Mouse (Mus musculus) heart, postnatal 25 days (tissue): ENCODE data around the gene Kcnk6. TPM values are rescaled to one million over a fixed set of nuclear protein-coding genes. Genes with fewer than 3 reads are reported as not detected.
A peak's percentile ranks its signal among the peaks of the same experiment; 100 is the strongest.
"Not testable (repeated sequence)": the region's sequence is repeated elsewhere in the genome, so short reads cannot be mapped to it uniquely, and the experiment has no call there.

Experiments used
- DNase-seq: peaks from one replicate; pipeline ENCODE4 v3.0.0; 2022; ENCODE audit warnings: low spot score
- intact Hi-C: fragments of 180-260 bp; cut with DNase I; formaldehyde crosslinking; loops from one replicate; pipeline ENCODE4 v1.15.1; 2025
- total RNA-seq, 2 experiments: library from RNA; stranded (reverse); gene quantifications; 2 replicates each; pipeline ENCODE4 v1.2.3; 2021

The Kcnk6 gene
- total RNA-seq, 2 experiments from 2014 or later, result 2.4 to 2.5 TPM

DNA sequence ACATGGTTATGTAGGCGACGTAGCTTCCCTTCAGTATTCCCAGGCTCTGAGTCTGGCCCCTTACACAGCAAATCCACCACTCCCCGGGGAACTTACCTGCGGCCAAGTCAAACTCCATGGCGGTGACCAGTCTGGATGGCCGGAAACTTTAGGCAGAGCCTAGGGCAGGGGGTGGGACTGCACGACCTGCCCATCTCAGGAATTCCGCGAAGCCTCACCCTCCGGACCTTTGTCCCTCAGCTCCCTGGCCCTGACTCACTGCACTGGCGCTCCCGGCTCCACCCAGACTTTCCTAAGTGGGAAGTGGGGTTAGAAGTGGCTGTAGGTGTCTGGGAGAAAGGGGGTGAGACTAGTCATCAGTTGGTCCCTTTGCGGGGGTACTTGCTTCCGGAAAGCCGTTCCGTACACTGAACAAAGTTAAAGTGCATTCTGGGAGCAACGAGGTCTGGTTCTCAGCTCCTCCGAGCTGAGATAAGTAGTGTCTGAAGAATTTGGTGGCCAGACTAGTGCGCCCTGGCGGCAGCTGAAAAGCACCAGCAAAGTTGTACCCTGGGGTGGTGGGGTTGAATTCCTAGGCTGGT is 16.0 kb upstream of the Kcnk6 start, which contains the start of gene 2200002D01Rik:
TSS of gene 2200002D01Rik (minus strand) at position 206 of the 581 bp plus-strand sequence.
- intact Hi-C loops, result loop anchor here (5.0 kb wide), 2 partner anchors 34 to 121 kb away; partner anchors contain the start of genes Ryr1 and Spint2
- DNase-seq, result peak; percentile 34

DNA sequence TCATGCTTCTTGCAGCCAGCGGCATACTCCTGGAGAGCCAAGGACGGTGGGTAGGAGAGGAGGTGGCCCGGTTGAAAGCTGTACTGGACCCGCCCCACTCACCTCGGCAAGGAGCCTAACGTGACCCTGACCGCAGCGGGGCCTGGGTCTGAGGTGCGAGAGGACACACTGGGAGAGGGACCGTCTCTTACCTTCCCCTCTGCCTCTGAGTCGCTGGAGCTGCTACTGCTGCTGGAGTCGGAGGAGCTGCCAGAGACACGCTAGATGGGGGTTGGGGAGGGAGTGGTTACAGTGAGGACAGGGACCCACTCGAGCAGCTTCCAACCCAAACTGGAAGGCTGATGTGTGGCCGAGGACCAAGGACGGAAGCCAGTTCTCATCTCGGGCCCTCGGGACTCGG is 15.4 kb upstream of the Kcnk6 start:
- no peak for DNase-seq
- intact Hi-C loops, result loop anchor here (1.0 to 5.0 kb wide), 3 partner anchors 35 to 120 kb away; partner anchors contain the start of genes Ryr1 and Spint2

DNA sequence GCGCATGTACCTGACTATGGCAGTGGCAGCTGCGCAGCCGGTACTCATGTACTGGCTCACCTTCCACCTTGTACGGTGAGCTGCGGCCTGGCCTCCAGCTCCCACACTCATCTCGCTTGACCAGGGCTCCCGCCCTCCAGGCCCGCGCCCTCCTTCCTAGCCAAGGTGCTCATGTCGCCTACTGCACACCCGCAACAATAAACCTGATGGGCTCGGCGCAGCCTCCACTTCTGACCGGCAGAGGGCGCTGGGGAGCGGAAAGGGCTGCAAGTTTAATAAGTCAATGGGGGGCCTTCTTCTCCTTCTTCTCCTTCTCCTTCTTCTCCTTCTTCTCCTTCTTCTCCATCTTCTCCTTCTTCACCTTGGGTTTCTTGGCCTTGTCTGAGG is 15.0 kb upstream of the Kcnk6 start:
- intact Hi-C loops, result loop anchor here (1.0 to 5.0 kb wide), 3 partner anchors 35 to 120 kb away; partner anchors contain the start of genes Ryr1 and Spint2
- peak; percentile 53 for DNase-seq

DNA sequence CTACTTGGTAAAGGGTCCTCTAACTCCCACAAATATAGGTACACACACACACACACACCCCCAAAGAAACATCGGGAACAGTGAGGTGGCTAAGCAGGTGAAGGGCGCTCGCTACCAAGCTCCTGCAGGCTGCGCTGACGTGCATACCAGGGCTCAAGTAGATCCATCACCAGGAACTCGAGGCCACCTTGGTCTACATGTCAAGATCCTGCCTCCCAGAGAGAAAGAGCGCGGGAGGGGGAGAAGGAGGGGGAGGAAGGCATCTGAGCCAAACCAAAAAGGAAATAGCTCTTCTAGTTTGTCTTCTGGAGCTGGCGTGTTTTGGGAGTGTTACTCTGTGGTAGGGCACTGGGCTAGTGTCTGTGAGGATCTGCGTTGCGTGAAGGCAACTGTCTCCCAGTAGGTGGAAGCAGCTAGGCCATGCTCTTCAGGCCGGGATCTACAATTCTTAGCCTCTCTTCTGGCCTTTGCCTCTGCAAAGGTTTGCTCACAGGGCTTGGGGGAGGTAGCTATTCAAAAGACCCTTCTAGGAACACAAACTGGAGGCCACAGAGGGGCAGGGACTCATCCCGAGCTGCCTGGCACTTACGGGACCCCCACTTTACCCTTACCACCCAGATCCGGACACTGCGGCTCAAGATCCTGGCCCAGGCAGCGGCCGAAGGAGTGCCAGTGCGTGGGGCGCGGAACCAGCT is 14.5 kb upstream of the Kcnk6 start:
- intact Hi-C loops, result loop anchor here (1.0 to 5.0 kb wide), 3 partner anchors 36 to 119 kb away; partner anchors contain the start of genes Ryr1 and Spint2
- no peak for DNase-seq

DNA sequence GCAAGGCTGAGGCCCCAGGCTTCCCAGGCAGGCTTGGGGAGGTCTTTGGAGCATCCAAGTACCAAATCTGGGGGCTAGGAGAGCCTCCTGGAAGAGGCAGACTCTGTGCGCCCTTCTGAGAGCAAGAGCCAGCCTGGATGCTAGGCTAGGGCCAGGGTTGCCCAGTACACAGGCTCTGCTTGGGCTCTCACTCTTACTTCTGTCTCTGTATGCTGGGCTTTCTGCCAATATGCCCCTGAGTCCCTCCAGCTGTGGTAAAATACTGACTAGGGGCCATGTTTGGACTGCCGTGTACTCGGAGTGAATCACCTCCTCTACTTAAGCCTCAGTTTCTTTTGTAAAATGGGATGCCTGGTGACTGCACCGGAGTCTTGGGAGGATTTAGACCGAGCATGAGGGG is 13.7 kb upstream of the Kcnk6 start:
- intact Hi-C loops, result loop anchor here (5.0 kb wide), 2 partner anchors 36 to 119 kb away; partner anchors contain the start of genes Ryr1 and Spint2

DNA sequence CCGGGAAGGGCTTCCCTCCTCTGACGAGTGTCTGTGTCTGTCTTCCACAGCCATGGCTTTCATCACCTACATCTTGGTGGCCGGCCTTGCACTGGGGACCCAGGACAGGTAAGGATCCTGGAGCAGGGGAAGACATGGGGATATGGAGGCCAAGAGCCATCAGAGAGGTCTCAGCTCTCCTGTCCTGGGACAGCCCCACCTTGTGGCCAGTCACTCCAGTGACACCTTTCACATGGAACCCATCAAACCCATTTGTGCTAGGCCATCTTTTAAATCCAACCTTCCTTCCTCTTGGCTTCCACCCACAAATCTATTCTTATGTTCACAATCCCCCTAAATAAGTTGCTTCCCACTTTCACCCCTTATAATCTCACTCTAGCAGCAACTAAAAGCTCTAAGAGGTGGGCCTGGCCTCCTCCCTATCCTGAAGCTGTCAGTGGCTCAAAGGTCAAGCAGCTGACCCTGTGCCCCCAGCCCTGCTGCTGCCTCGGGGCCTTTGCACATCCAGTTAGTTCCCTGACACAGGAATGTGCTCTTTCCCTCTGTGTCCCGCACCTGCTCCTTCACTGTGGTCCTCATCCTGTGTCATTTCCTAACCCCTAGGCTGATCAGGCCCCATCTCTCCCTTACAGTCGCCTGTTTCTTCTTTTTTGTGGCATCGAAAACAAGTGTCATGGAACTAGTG is 12.6 kb upstream of the Kcnk6 start:
- intact Hi-C loops, result loop anchor here (5.0 kb wide), 2 partner anchors 37 to 118 kb away; partner anchors contain the start of genes Ryr1 and Spint2

More for the DNA sequence above, 13.7 kb upstream of the Kcnk6 start:
- DNase-seq, result no peak

DNA sequence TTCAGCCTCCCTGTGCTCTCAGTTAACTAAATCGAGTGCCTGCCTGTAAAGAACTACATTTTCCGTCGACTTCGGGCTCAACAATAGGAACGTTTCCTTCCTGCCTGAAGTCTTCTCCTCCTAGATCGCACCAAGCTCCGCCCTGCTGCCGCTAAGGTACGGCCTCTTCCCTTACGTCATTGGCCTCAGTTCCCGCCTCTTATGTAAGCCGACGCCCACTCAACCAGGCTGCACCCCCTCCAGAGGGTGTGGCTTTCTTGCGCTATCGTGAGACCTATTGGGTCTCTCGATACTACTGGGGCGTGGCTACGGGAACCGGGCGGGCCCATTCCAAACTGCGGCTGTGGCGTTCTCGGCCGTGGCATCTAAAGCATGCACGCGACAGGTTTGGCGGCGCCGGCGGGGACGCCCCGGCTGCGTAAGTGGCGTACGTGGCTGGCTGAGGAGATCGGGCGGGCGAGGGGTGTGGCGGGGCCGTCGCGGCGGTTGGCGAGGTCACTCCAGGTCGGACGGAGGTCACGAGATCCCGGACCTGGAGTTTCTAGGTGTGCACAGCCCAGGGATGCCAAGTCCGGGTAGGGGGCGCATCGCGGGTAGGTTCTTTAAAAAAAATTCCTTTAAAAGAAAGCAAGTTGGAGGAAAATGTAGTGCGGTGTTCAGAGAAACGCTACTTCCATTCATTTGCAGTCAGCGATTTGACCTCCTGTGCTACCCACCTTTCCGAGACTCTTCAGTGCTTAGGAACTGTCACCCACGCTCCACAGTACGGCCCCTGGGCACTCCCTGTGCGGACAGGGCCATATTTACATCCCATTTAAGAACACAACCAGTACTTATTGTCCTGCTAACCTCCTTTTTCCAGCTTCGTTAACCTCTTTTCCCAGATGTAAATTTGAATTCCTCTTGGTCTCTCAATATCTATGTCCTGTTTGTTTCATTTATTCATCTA is 6.0 kb upstream of the Kcnk6 start, which contains the start of gene Yif1b:
TSS of gene Yif1b (plus strand) at position 311 of the 949 bp plus-strand sequence.
- intact Hi-C loops, result loop anchor here (2.0 to 10.0 kb wide), 2 partner anchors 57 to 253 kb away; partner anchors contain the start of genes Eif3k, Map4k1 and Psmd8
- DNase-seq, result peak; percentile 97

More for the DNA sequence above, 12.6 kb upstream of the Kcnk6 start:
- no peak for DNase-seq

DNA sequence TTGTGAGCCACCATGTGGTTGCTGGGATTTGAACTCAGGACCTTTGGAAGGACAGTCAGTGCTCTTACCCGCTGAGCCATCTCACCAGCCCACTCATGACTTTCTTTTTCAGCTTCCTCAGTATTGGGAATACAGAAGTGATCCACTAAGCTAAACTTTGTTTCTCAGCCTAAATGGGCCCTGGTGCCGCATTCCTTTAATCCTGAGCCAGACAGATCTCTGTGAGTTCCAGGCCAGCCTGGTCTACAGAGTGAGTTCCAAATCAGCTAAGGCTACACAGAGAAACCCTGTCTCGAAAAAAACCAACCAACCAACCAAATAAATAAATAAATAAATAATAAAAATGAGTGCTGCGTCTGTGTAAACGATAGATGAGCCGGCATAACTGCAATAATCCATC is 5.3 kb upstream of the Kcnk6 start:
- not testable (repeated sequence) for DNase-seq
- intact Hi-C loops, result loop anchor here (10.0 kb wide), 1 partner anchor 253 kb away; the partner anchor contains the start of genes Eif3k and Map4k1

DNA sequence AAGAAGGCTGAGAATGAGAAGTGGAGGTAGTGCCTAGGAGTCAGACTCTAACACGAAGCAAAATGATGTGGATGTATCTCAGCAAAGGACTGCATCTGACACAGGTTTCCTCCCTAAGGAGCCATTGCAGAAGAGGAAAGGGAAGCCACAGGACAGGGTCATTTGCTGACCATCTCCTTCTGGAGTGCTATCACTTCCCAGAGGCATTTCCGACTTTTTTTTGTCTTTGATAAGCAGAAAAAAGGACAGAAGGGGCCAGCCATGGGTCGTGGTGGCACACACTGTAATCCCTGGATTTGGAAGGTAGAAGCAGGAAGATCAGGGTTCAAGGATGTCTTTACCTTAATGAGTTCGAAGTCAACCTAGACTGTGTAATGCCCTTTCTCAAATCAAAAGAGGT is 4.3 kb upstream of the Kcnk6 start:
- intact Hi-C loops, result loop anchor here (10.0 kb wide), 1 partner anchor 252 kb away; the partner anchor contains the start of genes Eif3k and Map4k1
- no peak for DNase-seq

DNA sequence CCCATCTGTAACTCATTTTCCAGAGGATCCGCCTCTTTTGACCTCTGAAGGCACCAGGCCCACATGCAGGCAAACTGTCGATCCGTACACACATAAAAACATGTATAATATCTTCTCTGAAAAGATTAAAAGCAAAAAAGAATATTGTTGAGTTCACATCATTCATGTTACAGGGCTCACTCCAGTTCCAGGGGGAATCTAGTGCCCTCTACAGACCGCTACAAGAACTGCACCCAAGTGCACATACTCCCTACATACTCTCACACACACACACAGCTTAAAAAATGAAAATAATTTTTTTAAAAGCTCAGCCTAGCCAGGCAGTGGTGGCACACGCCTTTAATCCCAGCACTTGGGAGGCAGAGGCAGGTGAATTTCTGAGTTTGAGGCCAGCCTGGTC is 2.3 kb upstream of the Kcnk6 start:
- intact Hi-C loops, result loop anchor here (10.0 kb wide), 1 partner anchor 250 kb away; the partner anchor contains the start of genes Eif3k and Map4k1
- DNase-seq, result no peak

DNA sequence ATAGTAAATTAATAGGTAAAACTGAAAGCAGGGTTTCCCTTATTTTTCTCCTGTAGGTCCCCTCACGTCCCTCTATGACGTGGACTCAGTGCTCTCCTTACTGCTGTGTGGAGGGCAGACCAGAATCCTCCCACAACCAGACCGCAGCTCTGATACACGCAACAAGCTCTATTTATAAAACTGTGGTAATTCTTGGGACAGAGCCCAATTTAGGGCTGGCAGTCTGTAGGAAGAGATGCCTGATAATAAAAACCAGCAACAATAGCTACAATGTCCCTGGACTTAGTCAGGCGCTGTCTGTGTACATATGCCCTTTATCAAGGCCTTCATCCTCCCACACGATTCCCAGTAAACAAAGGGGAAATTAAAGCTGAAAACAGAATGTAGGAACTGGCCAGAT is 1.4 kb upstream of the Kcnk6 start:
- intact Hi-C loops, result loop anchor here (10.0 kb wide), 1 partner anchor 249 kb away; the partner anchor contains the start of genes Eif3k and Map4k1
- DNase-seq, result no peak

DNA sequence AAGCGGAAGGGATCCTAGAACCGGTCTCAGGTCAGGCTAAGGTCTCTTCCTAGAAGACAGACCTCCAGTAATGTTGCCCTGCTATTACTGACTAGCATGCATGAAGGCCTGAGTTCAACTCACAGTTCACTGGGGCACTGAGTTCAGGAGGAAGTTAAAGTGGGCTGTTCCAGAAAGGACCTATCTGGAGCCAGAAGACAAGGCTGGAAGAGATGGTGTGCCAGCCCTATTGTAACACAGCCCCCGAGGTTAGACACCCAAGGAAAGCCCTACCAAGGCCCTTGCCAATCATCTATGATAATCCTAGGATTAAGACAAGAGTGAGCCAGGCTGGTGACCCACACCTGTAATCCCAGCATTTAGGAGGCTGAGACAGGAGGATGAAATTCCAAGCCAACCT is 798 bp downstream of the Kcnk6 start:
- no peak for DNase-seq
- intact Hi-C loops, result loop anchor here (10.0 kb wide), 1 partner anchor 247 kb away; the partner anchor contains the start of genes Eif3k and Map4k1

DNA sequence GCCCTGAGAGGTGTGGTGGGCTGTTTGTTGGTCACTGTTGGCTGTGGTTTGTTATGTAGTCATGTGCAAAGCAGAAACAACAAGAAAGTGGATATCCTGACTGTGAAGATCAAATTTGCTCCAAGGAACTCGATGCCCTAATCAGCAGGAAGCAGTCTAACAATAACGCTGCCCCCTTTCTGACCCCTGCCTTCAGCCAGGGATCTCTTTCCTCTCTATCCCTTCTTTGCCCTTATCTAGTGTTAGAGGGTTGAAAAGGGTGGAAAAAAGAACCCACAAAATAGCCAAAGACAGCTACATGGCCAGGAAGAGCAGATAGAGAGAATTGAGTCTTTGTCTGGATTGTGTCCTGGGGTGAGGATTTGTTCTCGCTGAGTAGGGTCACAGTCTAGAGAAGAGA is 1.8 kb downstream of the Kcnk6 start:
- DNase-seq, result no peak
- intact Hi-C loops, result loop anchor here (10.0 kb wide), 1 partner anchor 246 kb away; the partner anchor contains the start of genes Eif3k and Map4k1

DNA sequence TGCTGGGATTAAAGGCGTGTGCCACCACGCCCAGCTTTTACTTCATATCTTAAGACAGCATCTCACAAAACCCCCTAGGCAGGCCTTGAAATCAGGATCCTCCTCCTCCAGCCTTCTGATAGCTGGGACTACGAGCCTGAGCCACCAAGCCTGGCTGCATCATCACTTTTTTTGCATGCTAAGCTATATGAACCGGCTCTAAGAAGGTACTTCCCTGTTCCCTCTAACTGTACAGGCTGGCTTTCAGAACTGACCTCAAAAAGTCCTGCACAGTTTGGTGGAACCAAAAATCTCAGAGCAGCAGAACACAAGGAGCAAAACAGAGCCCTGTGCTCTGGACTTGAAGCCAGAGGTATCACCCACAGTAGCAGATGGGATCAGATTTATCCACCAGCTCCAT is 4.1 kb downstream of the Kcnk6 start:
- no peak for DNase-seq
- intact Hi-C loops, result no loop called here

DNA sequence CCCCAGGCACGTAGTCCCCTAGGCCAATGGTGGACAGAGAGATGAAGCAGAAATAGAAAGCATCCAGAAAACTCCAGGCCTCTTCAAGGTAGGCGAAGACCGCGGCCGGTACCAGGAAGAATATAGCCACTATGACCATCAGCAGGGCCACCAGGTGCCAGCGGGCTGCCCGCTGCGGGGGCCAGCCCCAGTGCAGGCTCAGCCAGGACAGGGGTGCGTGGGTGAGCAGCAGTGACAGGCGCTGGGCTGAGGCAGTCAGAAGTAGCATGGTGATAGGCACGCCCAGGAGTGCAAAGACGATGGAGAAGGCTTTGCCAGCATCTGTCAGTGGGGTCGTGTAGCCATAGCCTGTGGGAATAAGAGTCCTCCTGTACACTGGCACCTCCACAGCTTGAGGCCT is 6.8 kb downstream of the Kcnk6 start:
- intact Hi-C loops, result no loop called here

DNA sequence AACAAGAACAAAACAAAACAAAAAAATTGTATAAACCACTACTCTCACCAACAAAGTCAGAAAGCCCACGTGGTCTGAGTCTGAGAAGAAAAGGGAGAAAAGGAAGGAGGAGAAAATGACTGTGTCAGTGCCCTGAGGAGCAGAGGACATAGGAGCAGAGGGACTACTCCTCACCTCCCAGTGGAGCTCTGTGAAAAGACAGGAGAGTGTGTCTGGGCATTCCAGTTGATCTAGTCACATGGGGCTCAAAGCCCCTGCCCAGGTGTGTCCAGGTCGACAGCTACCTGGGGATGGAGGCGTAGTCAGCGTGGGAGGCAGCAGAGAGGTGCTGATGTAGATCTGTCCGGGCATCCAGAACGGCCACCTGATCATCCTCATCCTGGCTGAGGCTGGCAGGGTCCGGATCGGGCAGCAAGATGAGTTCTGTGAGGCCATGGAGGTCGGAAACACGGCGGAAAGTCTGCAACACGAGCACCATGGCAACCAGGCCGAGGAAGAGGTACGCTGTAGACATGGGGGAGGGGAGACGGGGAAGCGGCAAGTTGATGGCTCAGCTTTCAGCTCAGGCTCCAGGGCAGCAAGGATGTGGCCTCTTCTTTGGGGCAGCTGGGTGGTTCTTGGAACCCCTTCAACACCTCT is 7.4 kb downstream of the Kcnk6 start:
- intact Hi-C loops, result no loop called here
- DNase-seq, result no peak

More for the DNA sequence above, 6.8 kb downstream of the Kcnk6 start:
- no peak for DNase-seq

DNA sequence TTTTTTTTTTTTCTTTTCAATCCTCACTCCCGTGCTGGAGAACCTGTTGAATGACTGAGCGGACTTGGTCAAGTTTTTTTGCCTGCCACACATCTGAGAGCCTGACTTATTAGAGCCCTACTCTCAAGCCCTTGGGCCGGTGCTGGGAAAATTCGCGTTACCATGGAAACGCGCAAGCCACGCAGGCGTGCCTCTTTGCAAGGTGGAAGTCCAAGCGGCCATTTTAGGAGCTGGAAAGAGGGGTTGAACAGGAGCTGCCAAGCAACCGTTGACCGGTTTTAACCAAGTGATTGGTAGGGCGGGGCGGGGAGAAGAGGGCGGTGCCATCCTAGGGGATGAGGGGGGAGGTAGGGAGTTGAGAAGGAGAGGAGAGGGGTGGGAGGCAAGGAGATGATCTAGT is 17.5 kb downstream of the Kcnk6 start:
- DNase-seq, result no peak
- intact Hi-C loops, result no loop called here

DNA sequence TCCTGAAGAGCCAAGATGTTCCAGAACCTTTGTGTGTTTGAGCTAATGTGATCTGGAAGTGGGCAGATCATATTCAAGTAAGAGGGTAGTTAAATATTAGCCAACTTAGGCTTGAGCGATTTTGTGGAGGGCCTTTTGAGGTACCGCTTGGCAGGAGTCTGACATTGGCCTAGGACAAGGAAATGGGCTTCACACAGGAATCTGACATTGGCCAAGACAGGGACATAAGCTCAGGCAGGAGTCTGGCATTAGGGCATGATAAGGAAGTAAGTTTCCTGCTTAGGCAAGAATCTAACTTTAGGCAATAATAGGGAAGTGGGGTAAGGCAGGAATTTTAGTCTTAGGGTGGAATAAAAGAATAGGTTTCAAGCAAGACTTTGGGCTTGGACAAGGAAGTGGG is 18.1 kb downstream of the Kcnk6 start:
- intact Hi-C loops, result no loop called here
- DNase-seq, result no peak
